ENCODE assay signal across 30 mouse cellular contexts in genomic region chr10:88603773-88604172, GRCm38 (mm10). TPM values are rescaled to one million over a fixed set of nuclear protein-coding genes. Genes with fewer than 3 reads are reported as not detected.
DNase-seq lines count a peak whose midpoint lies in the region; ATAC-seq and TF ChIP-seq lines count a peak whose summit lies in the region.
"Had no signal": no experiment of that assay in that cellular context is flagged by ENCODE, and none has a peak within 500 bp of the region (broad histone marks: within the 10 kb centered on the region; RNA-seq: fewer than 3 reads in every experiment).

No protein-coding gene starts in this region.

- ATAC-seq in hindbrain, embryonic 14.5 days (ENCODE audit: low FRiP score) = no peak
- ATAC-seq in hindbrain, embryonic 13.5 days (ENCODE audit: low FRiP score) = no peak
- no peak for ATAC-seq in midbrain, postnatal 0 days (ENCODE audit: low FRiP score)
- no peak for ATAC-seq in midbrain, embryonic 15.5 days (replicated peaks)
- ATAC-seq: CD4-positive, CD25-positive, alpha-beta regulatory T cell, adult 4 months; forebrain, embryonic 13.5 days; intestine, embryonic 15.5 days; Patski had no signal

- no peak overlapping the region for H3K4me3 ChIP-seq in hindbrain, embryonic 14.5 days (replicated peaks; ENCODE audit: low read length)
- no peak overlapping the region for H3K4me3 ChIP-seq in hindbrain, embryonic 13.5 days
- H3K4me3 ChIP-seq in midbrain, postnatal 0 days (ENCODE audit: low read depth, low read length) = no peak overlapping the region
- H3K4me3 ChIP-seq in midbrain, embryonic 15.5 days = no peak overlapping the region
- H3K4me3 ChIP-seq: embryonic facial prominence, embryonic 12.5 days; erythroblast, embryonic 14.5 days; forebrain, embryonic 13.5 days; intestine, embryonic 15.5 days; layer of hippocampus, adult 2 months; limb, embryonic 12.5 days; liver, embryonic 13.5 days; megakaryocyte, embryonic 14.5 days had no signal

- no peaks in the 10 kb centered on the region for H3K9me3 ChIP-seq in hindbrain, embryonic 14.5 days (ENCODE audit: control insufficient read depth, low read length)
- H3K9me3 ChIP-seq in hindbrain, embryonic 13.5 days = no peaks in the 10 kb centered on the region
- no peaks in the 10 kb centered on the region for H3K9me3 ChIP-seq in midbrain, postnatal 0 days (ENCODE audit: low read length)
- H3K9me3 ChIP-seq in midbrain, embryonic 15.5 days = no peaks in the 10 kb centered on the region
- H3K9me3 ChIP-seq: embryonic facial prominence, embryonic 12.5 days; forebrain, embryonic 13.5 days; intestine, embryonic 15.5 days; limb, embryonic 12.5 days; liver, embryonic 13.5 days; megakaryocyte, embryonic 14.5 days had no signal

- no peak overlapping the region for H3K27ac ChIP-seq in hindbrain, embryonic 14.5 days
- no peak overlapping the region for H3K27ac ChIP-seq in hindbrain, embryonic 13.5 days
- no peak overlapping the region for H3K27ac ChIP-seq in midbrain, postnatal 0 days (ENCODE audit: low read depth, low read length)
- H3K27ac ChIP-seq in midbrain, embryonic 15.5 days = no peak overlapping the region
- H3K27ac ChIP-seq: embryonic facial prominence, embryonic 12.5 days; forebrain, embryonic 13.5 days; intestine, embryonic 15.5 days; layer of hippocampus, adult 2 months; limb, embryonic 12.5 days; liver, embryonic 13.5 days had no signal

- no peak overlapping the region for H3K9ac ChIP-seq in hindbrain, embryonic 14.5 days
- no peak overlapping the region for H3K9ac ChIP-seq in hindbrain, embryonic 13.5 days
- H3K9ac ChIP-seq in midbrain, postnatal 0 days (replicated peaks; ENCODE audit: low read length, poor library complexity, severe bottlenecking) = no peak overlapping the region
- no peak overlapping the region for H3K9ac ChIP-seq in midbrain, embryonic 15.5 days
- H3K9ac ChIP-seq: embryonic facial prominence, embryonic 12.5 days; forebrain, embryonic 13.5 days; intestine, embryonic 15.5 days; limb, embryonic 12.5 days; liver, embryonic 13.5 days had no signal

- H3K4me1 ChIP-seq in hindbrain, embryonic 14.5 days (replicated peaks; ENCODE audit: control insufficient read depth, insufficient read depth, low read length) = 0 out of 2 replicates have a peak, but pooled peaks cover 10% of the 10 kb centered on the region
- H3K4me1 ChIP-seq in hindbrain, embryonic 13.5 days (replicated peaks) = peaks cover 12% of the 10 kb centered on the region
- H3K4me1 ChIP-seq in midbrain, postnatal 0 days (ENCODE audit: insufficient read depth, low read length) = no peaks in the 10 kb centered on the region
- peaks cover 6% of the 10 kb centered on the region for H3K4me1 ChIP-seq in midbrain, embryonic 15.5 days
- H3K4me1 ChIP-seq: embryonic facial prominence, embryonic 12.5 days; intestine, embryonic 15.5 days; liver, embryonic 13.5 days; megakaryocyte, embryonic 14.5 days had no signal

- TF ChIP-seq CTCF in midbrain, postnatal 0 days (IDR thresholded peaks at IDR 0.05) = no peak

- H3K36me3 ChIP-seq in hindbrain, embryonic 14.5 days (replicated peaks; ENCODE audit: control insufficient read depth, insufficient read depth) = no peaks in the 10 kb centered on the region
- H3K36me3 ChIP-seq in hindbrain, embryonic 13.5 days = no peaks in the 10 kb centered on the region
- H3K36me3 ChIP-seq in midbrain, postnatal 0 days (ENCODE audit: insufficient read depth, low read length) = no peaks in the 10 kb centered on the region
- no peaks in the 10 kb centered on the region for H3K36me3 ChIP-seq in midbrain, embryonic 15.5 days (replicated peaks)
- H3K36me3 ChIP-seq: embryonic facial prominence, embryonic 12.5 days; intestine, embryonic 15.5 days; limb, embryonic 12.5 days; liver, embryonic 13.5 days had no signal

- no peaks in the 10 kb centered on the region for H3K27me3 ChIP-seq in hindbrain, embryonic 14.5 days (ENCODE audit: control insufficient read depth, insufficient read depth, low read length)
- no peaks in the 10 kb centered on the region for H3K27me3 ChIP-seq in hindbrain, embryonic 13.5 days
- H3K27me3 ChIP-seq in midbrain, postnatal 0 days (ENCODE audit: insufficient read depth, low read length) = no peaks in the 10 kb centered on the region
- no peaks in the 10 kb centered on the region; the same call in 1 of the 2 replicates for H3K27me3 ChIP-seq in midbrain, embryonic 15.5 days (replicated peaks)
- H3K27me3 ChIP-seq: embryonic facial prominence, embryonic 12.5 days; forebrain, embryonic 13.5 days; intestine, embryonic 15.5 days; limb, embryonic 12.5 days; liver, embryonic 13.5 days had no signal

- H3K4me2 ChIP-seq in hindbrain, embryonic 14.5 days (replicated peaks) = no peak overlapping the region
- no peak overlapping the region for H3K4me2 ChIP-seq in hindbrain, embryonic 13.5 days
- H3K4me2 ChIP-seq in midbrain, postnatal 0 days (ENCODE audit: low read depth, low read length, poor library complexity, severe bottlenecking) = no peak overlapping the region
- H3K4me2 ChIP-seq in midbrain, embryonic 15.5 days = no peak overlapping the region
- H3K4me2 ChIP-seq: embryonic facial prominence, embryonic 12.5 days; forebrain, embryonic 13.5 days; heart, embryonic 11.5 days; intestine, embryonic 15.5 days; limb, embryonic 12.5 days; liver, embryonic 13.5 days had no signal

- 66% methylated on average over 2 of the region's 2 CpGs for WGBS in hindbrain, embryonic 14.5 days
- WGBS in hindbrain, embryonic 13.5 days = 56% methylated on average over 2 of the region's 2 CpGs
- WGBS in midbrain, postnatal 0 days = 44% methylated on average over 2 of the region's 2 CpGs
- WGBS in midbrain, embryonic 15.5 days = 49% methylated on average over 2 of the region's 2 CpGs

- peak; percentile 14 for DNase-seq in embryo, embryonic 10.5 days (ENCODE audit: low spot score)
- no peak for DNase-seq in embryo, embryonic 9.5 days (ENCODE audit: extremely low spot score)
- peak; percentile 51 for DNase-seq in hindbrain, embryonic 14.5 days (ENCODE audit: low spot score)
- DNase-seq in midbrain, postnatal 0 days (ENCODE audit: low spot score) = peak; percentile 22
- no peak for DNase-seq in gastrocnemius, adult 8-10 months (ENCODE audit: low spot score in 2 of 2)
- DNase-seq: adrenal gland, adult 8-10 months; cerebellum, adult 2 months; cerebellum, postnatal 25 days; gastrocnemius, postnatal 14 days; heart, adult 11 months; kidney, adult 8-10 months; kidney, postnatal 25 days; liver, embryonic 13.5 days; lung, adult 2 months; thymus, adult 18-20 months; thymus, postnatal 4 days had no signal

RNA-seq across cellular contexts. Expression of gene Mybpc1, which starts 1.2 kb away (rescaled TPM):
- polyA plus RNA-seq in hindbrain, embryonic 14.5 days (2014; fragmentation: Nextera tagmentation; extraction: Ambion mirVana) = 3.1 and 4.4 TPM in 2 replicates
- polyA plus RNA-seq in hindbrain, embryonic 13.5 days (2015; fragmentation: Nextera tagmentation; extraction: Ambion mirVana) = 5.3 and 6.2 TPM in 2 replicates
- 2.0 and 3.2 TPM in 2 replicates for total RNA-seq in midbrain, postnatal 0 days (2014; rRNA removed)
- polyA plus RNA-seq in midbrain, postnatal 0 days (2015; fragmentation: Nextera tagmentation; extraction: Ambion mirVana) = 0.86 and 1.1 TPM in 2 replicates
- polyA plus RNA-seq in midbrain, embryonic 15.5 days (2015; fragmentation: Nextera tagmentation; extraction: Ambion mirVana) = 2.0 and 2.2 TPM in 2 replicates
- 100 to 1,000 TPM; 812 to 945 (median 865) TPM for total RNA-seq in gastrocnemius, adult 8-10 months (2022)
- total RNA-seq: neutrophil, adult 5-6 weeks had no signal
- polyA plus RNA-seq: CD4-positive, CD25-positive, alpha-beta regulatory T cell, adult 4 months; erythroblast, embryonic 14.5 days; Patski; small intestine, adult 2 months had no signal

Comparison
In these comparisons a context has a peak if more than half of its experiments do, and no peak if none do; other contexts are left out.
1. DNase-seq: peak in embryo, embryonic 10.5 days (single experiment), hindbrain, embryonic 14.5 days (single experiment) and midbrain, postnatal 0 days (single experiment); none in embryo, embryonic 9.5 days (single experiment) and gastrocnemius, adult 8-10 months (0 of 2).